Mouse (Mus musculus) kidney, postnatal 10 days (tissue): Measurements from ENCODE around the gene Pyroxd2.
A peak's percentile ranks its signal among the peaks of the same experiment; 100 is the strongest.
"Not testable (repeated sequence)": the region's sequence is repeated elsewhere in the genome, so short reads cannot be mapped to it uniquely, and the experiment has no call there.

Source experiments
- DNase-seq: peaks from one replicate; pipeline ENCODE4 v3.0.0; 2021; ENCODE audit warnings: mixed read lengths

Pyroxd2 gene

GRCm38 (mm10) chr19:42752363-42752931 lies at the start of gene Pyroxd2:
Pyroxd2 (minus strand) TSS chr19:42752775.
- peak; percentile 95 for DNase-seq

- no peak for DNase-seq
These were observed 45.3 kb upstream of the Pyroxd2 start for GRCm38 (mm10) chr19:42797866-42798265.

DNA sequence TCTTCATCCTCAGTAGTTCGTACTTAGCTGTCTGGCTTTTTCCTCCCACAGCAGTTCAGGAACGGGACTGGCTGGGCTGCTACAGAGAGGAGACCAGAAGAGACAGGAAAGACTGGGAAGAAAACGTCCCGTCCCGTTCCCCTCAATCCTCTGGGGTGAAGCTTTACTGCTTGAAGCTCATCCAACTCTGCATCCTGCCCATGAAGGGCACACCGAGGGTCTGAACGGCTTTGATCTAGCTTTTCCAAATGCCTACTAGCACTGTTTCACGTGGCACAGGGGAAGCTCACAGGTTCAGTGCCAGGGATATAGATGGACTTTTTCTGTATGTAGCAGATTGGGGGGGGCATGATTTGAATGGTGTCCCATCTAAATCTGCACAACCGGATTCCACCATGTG lies 43.2 kb upstream of the Pyroxd2 start:
- DNase-seq, result peak; percentile 27

GRCm38 (mm10) chr19:42794914-42795613 lies 42.5 kb upstream of the Pyroxd2 start:
- DNase-seq, result peak; percentile 93

DNA sequence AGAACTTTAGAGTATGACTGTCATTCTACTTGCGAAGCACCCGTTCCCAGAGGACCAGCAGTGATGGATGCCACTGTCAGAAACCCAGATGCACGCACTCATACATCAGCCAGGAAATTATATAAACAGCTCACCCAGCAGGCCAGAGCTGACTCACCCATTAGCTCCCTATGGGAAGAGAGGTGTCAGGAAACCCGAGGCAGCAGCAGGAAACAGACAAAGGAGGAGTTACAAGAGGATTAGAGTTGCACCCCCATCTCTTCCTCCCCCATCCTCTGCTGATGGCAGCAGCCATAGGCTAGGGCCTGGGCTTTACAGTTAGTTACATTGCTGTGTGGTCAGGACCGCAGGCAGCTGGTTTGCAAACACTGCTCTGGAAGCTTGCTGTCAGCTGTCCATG lies 35.7 kb upstream of the Pyroxd2 start:
- peak; percentile 28 for DNase-seq

GRCm38 (mm10) chr19:42785562-42786220 lies 33.1 kb upstream of the Pyroxd2 start:
- no peak for DNase-seq

DNA sequence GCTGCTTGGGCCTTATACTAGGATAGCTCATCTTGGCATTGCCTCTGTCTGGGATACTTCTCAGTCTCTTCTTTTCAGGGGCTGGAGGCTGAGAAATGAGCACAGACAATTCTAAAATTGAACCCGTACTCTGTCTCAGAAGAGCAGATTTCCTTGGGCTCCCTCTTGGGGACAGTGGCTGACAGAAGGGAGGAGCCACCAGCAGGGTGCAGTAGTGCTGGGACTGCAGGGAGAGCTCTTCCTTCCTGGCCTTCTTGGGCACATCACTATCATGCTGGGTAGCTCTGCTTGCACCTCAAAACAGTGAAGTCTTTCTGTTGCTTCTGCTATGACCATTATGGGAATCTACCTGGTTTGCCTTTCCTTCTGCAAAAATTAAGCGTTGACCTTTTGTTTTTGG lies 32.6 kb upstream of the Pyroxd2 start:
- no peak for DNase-seq

GRCm38 (mm10) chr19:42780156-42780538 lies 27.6 kb upstream of the Pyroxd2 start:
- DNase-seq, result not testable (repeated sequence)

- DNase-seq, result peak; percentile 92
These were observed 27.1 kb upstream of the Pyroxd2 start, which contains the start of gene Hps1 for GRCm38 (mm10) chr19:42779531-42780155. Hps1 (minus strand) TSS chr19:42779978.

- peak; percentile 61 for DNase-seq
These were observed 25.2 kb upstream of the Pyroxd2 start for GRCm38 (mm10) chr19:42777801-42778200.

DNA sequence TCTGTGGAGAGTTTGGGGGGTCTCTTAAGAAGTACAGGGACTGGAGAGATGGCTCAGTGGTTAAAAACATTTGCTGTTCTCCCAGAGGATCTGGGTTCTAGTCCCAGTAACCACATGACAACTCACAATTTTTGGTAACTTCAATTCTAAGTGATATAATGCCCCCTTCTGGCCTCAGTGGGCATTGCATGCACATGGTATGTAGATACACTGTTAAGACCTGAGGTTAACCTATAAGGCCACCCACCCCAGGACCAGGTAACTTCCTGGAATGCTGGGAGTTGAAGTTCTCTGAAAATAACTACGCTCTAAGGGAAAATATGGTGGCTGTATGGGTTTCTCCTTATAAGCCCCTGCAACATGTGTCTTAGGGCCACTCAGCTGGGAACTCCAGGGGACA lies 24.2 kb upstream of the Pyroxd2 start:
- DNase-seq, result peak; percentile 53

GRCm38 (mm10) chr19:42770141-42770872 lies 17.7 kb upstream of the Pyroxd2 start:
- no peak for DNase-seq

DNA sequence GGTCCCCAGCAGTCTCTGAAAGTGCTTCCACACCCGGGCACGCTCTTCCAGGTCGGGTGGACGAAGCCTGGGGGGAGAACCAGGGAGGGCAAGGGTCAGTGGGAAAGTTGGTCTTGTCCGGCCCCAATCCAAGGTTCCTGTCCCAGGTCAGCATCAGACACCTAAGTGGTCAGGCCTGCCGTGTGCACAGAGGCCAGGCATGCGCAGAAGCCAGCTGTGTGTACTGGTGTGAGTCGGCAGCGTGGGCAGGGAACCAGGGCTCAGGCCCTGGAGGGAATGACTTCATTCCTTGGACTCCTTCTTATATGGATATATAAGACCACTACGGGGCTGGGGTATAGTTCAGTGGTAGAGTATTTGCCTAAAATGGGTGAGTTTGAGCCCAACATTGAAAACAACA lies 17.1 kb upstream of the Pyroxd2 start:
- DNase-seq, result no peak

DNA sequence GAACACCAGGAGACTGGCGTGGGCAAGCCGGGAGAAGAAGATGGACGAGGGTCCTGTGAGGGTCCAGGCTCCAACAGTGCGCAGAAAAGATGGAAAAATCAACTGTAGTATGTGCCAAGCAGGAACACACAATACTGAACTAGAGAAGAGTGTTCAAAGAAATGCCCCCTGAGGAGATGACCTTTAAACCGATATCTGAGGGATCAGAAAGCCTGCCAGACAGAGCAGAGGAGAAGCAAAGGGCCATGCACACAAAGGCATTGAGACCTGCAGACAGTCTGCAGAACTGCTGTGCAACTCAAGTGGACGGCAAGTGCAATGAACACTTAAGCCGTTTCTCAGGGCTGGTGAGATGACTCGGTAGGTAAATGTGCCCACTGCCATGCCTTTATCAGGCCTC lies 14.8 kb upstream of the Pyroxd2 start:
- DNase-seq, result no peak

GRCm38 (mm10) chr19:42764398-42764797 lies 11.8 kb upstream of the Pyroxd2 start:
- no peak for DNase-seq

DNA sequence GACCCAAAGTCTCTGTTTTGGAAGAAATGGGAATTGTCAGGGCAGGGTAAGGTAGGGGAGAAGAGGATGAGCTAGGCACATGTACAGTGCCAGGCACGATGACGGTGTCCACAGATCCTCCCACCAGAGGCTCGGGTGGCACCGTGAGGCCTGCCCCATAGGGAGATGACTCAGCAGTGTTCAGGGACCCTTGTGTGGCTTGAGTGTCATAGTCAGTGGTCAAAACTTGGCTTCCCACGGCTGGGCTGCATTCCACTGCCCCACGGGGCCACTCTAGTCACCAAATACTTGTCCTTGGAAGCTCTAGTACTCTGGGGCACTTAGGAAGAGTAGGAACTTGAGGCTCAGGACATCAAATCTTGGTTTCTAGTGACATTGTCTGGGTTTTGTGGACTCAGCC lies 4.1 kb upstream of the Pyroxd2 start:
- DNase-seq, result no peak

DNA sequence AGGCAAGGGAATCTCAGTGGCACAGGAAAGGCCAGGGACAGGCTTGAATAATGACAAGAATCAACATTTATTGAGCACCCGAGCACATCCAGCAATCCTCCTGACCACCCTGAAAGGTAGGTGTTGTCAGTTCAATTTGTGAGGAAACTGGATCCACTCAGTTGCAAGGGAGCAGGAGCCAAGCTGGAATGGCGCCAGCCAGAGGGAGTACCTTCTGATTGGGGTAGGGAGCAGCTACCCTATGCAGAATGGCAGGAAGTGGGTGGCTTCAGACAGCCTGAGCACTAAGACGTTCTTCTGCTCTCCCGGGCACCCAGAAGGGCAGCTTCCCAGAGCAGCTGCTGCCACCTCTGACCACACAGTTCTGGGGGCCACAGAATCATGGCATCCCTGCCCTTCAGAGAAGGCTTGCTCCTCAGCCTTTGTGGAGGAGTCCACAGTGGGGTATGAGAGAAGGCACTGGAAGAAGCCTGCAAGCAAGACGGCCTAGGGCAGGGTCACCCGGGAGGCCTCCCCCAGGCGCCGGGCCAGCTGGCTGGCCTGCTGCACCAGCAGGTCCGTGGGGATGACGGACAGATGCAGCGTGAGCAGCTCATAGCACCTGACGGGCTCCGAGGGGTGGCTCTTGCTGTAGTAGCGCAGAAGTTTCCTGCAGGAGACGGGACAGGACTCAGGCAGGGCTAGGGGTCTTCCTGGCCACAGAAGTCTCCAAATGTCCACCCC lies 2.7 kb upstream of the Pyroxd2 start:
- peak; percentile 68 for DNase-seq

GRCm38 (mm10) chr19:42753141-42753917 lies 754 bp upstream of the Pyroxd2 start:
- peak; percentile 91 for DNase-seq

- no peak for DNase-seq
These were observed 2.4 kb downstream of the Pyroxd2 start for GRCm38 (mm10) chr19:42750196-42750595.

GRCm38 (mm10) chr19:42746702-42747101 lies 5.9 kb downstream of the Pyroxd2 start:
- no peak for DNase-seq

DNA sequence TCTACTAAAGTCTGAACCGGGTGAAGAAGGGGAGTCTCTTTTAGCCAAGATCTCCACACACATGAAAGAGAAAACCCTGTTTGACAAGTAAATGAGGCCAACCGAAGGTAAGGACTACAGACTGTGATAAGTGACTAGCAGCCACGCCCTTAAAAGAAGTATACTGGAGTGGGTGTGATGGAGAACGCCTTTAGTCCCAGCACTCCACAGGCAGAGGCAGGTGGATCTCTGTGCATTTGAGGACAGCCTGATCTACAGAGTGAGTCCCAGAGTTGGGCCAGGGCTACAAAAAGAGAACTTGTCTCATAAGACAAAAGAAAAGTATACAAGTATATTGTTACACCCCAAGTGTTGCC lies 6.7 kb downstream of the Pyroxd2 start:
- DNase-seq, result no peak
